ENCODE assay signal across 25 mouse cellular contexts in the genomic region with DNA sequence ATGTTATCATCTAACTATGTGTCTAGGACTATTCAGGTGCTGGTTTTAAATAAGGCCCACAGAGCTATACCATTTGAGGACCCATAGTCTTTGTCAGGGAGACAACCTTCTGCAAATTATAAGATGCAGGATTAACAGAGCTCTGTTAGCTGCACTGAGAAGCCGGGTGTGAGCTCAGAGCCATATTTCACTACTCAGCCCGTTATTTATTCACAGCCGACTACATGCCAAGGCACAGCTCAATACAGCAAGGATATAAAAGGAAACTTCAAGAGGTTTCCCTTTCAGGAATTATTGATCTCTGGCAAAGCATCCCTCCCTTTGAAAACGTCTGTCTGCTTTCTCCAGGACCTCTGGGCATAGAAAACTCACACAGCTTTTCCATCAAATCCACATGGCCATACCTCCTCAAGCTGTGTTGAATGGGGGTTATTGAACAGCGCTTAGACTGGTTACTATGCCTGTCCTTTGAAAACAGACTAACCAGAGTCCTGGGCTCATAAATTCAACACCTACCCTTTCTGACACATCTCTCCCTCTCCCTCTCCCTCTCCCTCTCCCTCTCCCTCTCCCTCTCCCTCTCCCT.
DNase-seq lines count a peak whose midpoint lies in the region; ATAC-seq and TF ChIP-seq lines count a peak whose summit lies in the region.
"Had no signal": no experiment of that assay in that cellular context is flagged by ENCODE, and none has a peak within 500 bp of the region (broad histone marks: within the 10 kb centered on the region; RNA-seq: fewer than 3 reads in every experiment).

No protein-coding gene starts in this region.

- H3K27me3 ChIP-seq in limb, embryonic 14.5 days (ENCODE audit: control insufficient read depth, insufficient read depth, low read length), result no peaks in the 10 kb centered on the region
- no peaks in the 10 kb centered on the region for H3K27me3 ChIP-seq in limb, embryonic 10.5 days (ENCODE audit: low read depth, poor library complexity, severe bottlenecking)
- peaks cover 16% of the 10 kb centered on the region for H3K27me3 ChIP-seq in forebrain, postnatal 0 days (ENCODE audit: insufficient read depth, low read length)
- no peaks in the 10 kb centered on the region for H3K27me3 ChIP-seq in neural tube, embryonic 15.5 days (replicated peaks)
- H3K27me3 ChIP-seq: embryonic facial prominence, embryonic 13.5 days; kidney, embryonic 15.5 days; limb, embryonic 15.5 days; liver, embryonic 13.5 days; neural tube, embryonic 12.5 days had no signal

- no peak for TF ChIP-seq CTCF in forebrain, postnatal 0 days (IDR thresholded peaks at IDR 0.05; ENCODE audit: low read depth)

- no peak for TF ChIP-seq POLR2A in limb, embryonic 14.5 days (IDR thresholded peaks at IDR 0.05; ENCODE audit: borderline replicate concordance, extremely low read depth, insufficient read depth, insufficient read length)

- intact Hi-C loops in heart, postnatal 14 days (cut with DNase I), result no loop called here

- peak; percentile 17 for DNase-seq in limb, embryonic 14.5 days (ENCODE audit: low spot score)
- no peak for DNase-seq in limb, embryonic 10.5 days (ENCODE audit: low spot score)
- DNase-seq in brain, embryonic 18.5 days (ENCODE audit: low read depth, low spot score), result peak; percentile 16
- peak; percentile 11 for DNase-seq in forebrain, postnatal 0 days
- DNase-seq in heart, postnatal 14 days, result no peak
- DNase-seq: adrenal gland, postnatal 25 days; B cell, adult 2 months; cerebellum, adult 9-10 months; cerebellum, postnatal 36 days; gastrocnemius, postnatal 10 days; kidney, adult 18-20 months; kidney, postnatal 25 days; liver, embryonic 13.5 days; lung, adult 18-20 months; retina, postnatal 1 day; right cerebral cortex, postnatal 14 days had no signal

- no peak overlapping the region for H3K4me2 ChIP-seq in limb, embryonic 14.5 days (replicated peaks; ENCODE audit: low read depth, low read length, severe bottlenecking)
- H3K4me2 ChIP-seq in forebrain, postnatal 0 days (ENCODE audit: low read depth), result no peak overlapping the region
- H3K4me2 ChIP-seq in neural tube, embryonic 15.5 days, result no peak overlapping the region
- H3K4me2 ChIP-seq: embryonic facial prominence, embryonic 13.5 days; kidney, embryonic 15.5 days; limb, embryonic 15.5 days; liver, embryonic 13.5 days; neural tube, embryonic 12.5 days had no signal

- no peak overlapping the region for H3K27ac ChIP-seq in limb, embryonic 14.5 days (replicated peaks; ENCODE audit: low read depth, low read length)
- no peak overlapping the region for H3K27ac ChIP-seq in limb, embryonic 10.5 days
- H3K27ac ChIP-seq in forebrain, postnatal 0 days (ENCODE audit: low read depth, low read length), result no peak overlapping the region
- H3K27ac ChIP-seq in neural tube, embryonic 15.5 days (replicated peaks), result no peak overlapping the region
- H3K27ac ChIP-seq: embryonic facial prominence, embryonic 13.5 days; kidney, embryonic 15.5 days; left cerebral cortex, adult 2 months; limb, embryonic 15.5 days; liver, embryonic 13.5 days; macrophage; neural tube, embryonic 12.5 days had no signal

- 0 out of 2 replicates have a peak, but pooled peaks cover 3% of the 10 kb centered on the region for H3K4me1 ChIP-seq in limb, embryonic 14.5 days (ENCODE audit: control insufficient read depth, insufficient read depth, low read length)
- peaks cover 41% of the 10 kb centered on the region for H3K4me1 ChIP-seq in limb, embryonic 10.5 days
- no peaks in the 10 kb centered on the region for H3K4me1 ChIP-seq in forebrain, postnatal 0 days (ENCODE audit: insufficient read depth)
- H3K4me1 ChIP-seq in neural tube, embryonic 15.5 days, result no peaks in the 10 kb centered on the region
- H3K4me1 ChIP-seq: neural tube, embryonic 12.5 days had no signal

- no peak for ATAC-seq in limb, embryonic 14.5 days (ENCODE audit: low FRiP score, low read depth)
- ATAC-seq in forebrain, postnatal 0 days, result peak; percentile 60
- ATAC-seq in neural tube, embryonic 15.5 days (ENCODE audit: low FRiP score), result peak; percentile 47; the same call in 1 of the 2 replicates
- ATAC-seq: hindbrain, embryonic 16.5 days; lung, postnatal 0 days had no signal

- 17% methylated on average over 5 of the region's 5 CpGs for WGBS in limb, embryonic 14.5 days
- WGBS in limb, embryonic 10.5 days, result 40% methylated on average over 5 of the region's 5 CpGs
- WGBS in forebrain, postnatal 0 days, result 28% methylated on average over 5 of the region's 5 CpGs
- WGBS in neural tube, embryonic 15.5 days, result 29% methylated on average over 5 of the region's 5 CpGs

- no peaks in the 10 kb centered on the region for H3K9me3 ChIP-seq in limb, embryonic 14.5 days (ENCODE audit: control insufficient read depth, low read length)
- H3K9me3 ChIP-seq in limb, embryonic 10.5 days (replicated peaks), result no peaks in the 10 kb centered on the region
- no peaks in the 10 kb centered on the region for H3K9me3 ChIP-seq in forebrain, postnatal 0 days (ENCODE audit: low read length)
- H3K9me3 ChIP-seq in neural tube, embryonic 15.5 days (replicated peaks), result no peaks in the 10 kb centered on the region
- H3K9me3 ChIP-seq: embryonic facial prominence, embryonic 13.5 days; kidney, embryonic 15.5 days; limb, embryonic 15.5 days; liver, embryonic 13.5 days; neural tube, embryonic 12.5 days had no signal

- no peak overlapping the region for H3K4me3 ChIP-seq in limb, embryonic 14.5 days (replicated peaks; ENCODE audit: low read length)
- H3K4me3 ChIP-seq in limb, embryonic 10.5 days, result no peak overlapping the region
- H3K4me3 ChIP-seq in forebrain, postnatal 0 days (ENCODE audit: low read depth, low read length), result no peak overlapping the region
- H3K4me3 ChIP-seq in neural tube, embryonic 15.5 days (replicated peaks), result no peak overlapping the region
- H3K4me3 ChIP-seq: embryonic facial prominence, embryonic 13.5 days; kidney, embryonic 15.5 days; left cerebral cortex, adult 2 months; limb, embryonic 15.5 days; liver, embryonic 13.5 days; neural tube, embryonic 12.5 days had no signal

- no peaks in the 10 kb centered on the region for H3K36me3 ChIP-seq in limb, embryonic 14.5 days (ENCODE audit: control insufficient read depth, insufficient read depth, low read length)
- no peaks in the 10 kb centered on the region for H3K36me3 ChIP-seq in limb, embryonic 10.5 days
- no peaks in the 10 kb centered on the region for H3K36me3 ChIP-seq in forebrain, postnatal 0 days (ENCODE audit: insufficient read depth)
- no peaks in the 10 kb centered on the region for H3K36me3 ChIP-seq in neural tube, embryonic 15.5 days
- H3K36me3 ChIP-seq: embryonic facial prominence, embryonic 13.5 days; kidney, embryonic 15.5 days; limb, embryonic 15.5 days; liver, embryonic 13.5 days; neural tube, embryonic 12.5 days had no signal

- H3K9ac ChIP-seq in limb, embryonic 14.5 days (ENCODE audit: low read depth, low read length, severe bottlenecking), result no peak overlapping the region
- no peak overlapping the region for H3K9ac ChIP-seq in forebrain, postnatal 0 days
- no peak overlapping the region for H3K9ac ChIP-seq in neural tube, embryonic 15.5 days (replicated peaks)
- H3K9ac ChIP-seq: embryonic facial prominence, embryonic 13.5 days; kidney, embryonic 15.5 days; limb, embryonic 15.5 days; liver, embryonic 13.5 days; neural tube, embryonic 12.5 days had no signal

Comparison
In these comparisons a context has a peak if more than half of its experiments do, and no peak if none do; other contexts are left out.
1. DNase-seq: peak in limb, embryonic 14.5 days (single experiment), brain, embryonic 18.5 days (single experiment) and forebrain, postnatal 0 days (single experiment); none in limb, embryonic 10.5 days (single experiment) and heart, postnatal 14 days (0 of 2).